Mouse (Mus musculus) left cerebral cortex, adult 11 months (tissue): ENCODE measurements around the gene Adam12.

Source experiments
- DNase-seq: peaks from one replicate; pipeline ENCODE4 v3.0.0; 2022; ENCODE audit warnings: low spot score

Adam12 gene

DNA sequence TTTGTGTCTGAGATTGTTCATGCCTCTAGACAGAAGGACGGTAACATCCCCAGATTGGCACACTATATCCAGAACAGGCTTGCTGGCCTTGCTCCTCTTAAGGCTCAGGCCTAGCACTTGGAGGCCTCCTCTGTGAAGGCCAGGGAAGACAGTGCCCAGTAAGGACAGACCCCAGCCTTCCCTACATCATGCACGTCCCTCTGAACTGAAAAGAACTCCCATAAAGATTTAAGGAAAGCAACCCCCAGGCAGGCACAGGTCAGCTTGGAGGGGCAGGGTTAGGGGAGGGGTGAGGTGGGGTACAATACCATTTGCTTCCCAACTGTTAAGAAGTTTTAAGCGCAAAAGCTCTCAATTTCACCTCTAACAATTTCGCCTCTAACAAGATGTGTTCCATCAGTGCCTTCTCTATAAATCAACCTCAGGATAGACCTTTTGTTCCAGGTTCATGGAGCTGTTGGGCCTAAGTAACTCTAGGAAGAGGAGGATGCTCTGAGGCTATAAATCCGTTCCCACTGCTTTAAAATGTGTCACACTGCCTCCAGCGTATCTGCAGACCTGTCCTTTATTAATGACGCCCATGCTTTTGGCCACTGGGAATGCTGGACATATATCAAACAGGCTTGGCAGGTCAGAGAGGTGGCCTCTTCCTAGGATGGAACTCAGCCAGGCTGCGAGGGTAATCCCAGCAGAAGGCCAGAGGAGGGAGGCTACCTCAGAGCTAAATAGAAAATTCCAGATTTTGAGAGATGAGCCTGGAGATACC lies 150.5 kb downstream of the Adam12 start:
- no peak for DNase-seq

GRCm38 (mm10) chr7:134079980-134080725 lies 151.8 kb downstream of the Adam12 start:
- no peak for DNase-seq

DNA sequence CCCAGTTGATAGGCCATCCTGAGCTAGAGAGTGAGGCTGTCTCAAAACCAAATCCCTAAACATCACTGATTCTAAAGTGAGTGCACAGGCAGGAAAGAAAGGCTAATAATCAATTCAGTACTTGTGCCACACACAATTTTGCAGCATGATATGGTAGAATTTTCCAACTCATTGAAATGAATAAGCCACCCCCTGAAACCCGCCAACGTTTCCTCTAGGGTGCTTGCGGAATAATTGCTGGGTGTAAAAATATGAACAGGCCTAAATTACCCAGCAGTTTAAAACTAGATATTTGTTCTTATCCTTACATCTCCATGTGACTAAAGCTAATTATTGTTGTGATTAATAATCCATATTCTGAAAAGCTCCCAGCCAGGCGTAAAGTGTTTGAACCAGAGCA lies 154.3 kb downstream of the Adam12 start:
- peak; percentile 13 for DNase-seq

GRCm38 (mm10) chr7:134073011-134073410 lies 158.9 kb downstream of the Adam12 start:
- no peak for DNase-seq

DNA sequence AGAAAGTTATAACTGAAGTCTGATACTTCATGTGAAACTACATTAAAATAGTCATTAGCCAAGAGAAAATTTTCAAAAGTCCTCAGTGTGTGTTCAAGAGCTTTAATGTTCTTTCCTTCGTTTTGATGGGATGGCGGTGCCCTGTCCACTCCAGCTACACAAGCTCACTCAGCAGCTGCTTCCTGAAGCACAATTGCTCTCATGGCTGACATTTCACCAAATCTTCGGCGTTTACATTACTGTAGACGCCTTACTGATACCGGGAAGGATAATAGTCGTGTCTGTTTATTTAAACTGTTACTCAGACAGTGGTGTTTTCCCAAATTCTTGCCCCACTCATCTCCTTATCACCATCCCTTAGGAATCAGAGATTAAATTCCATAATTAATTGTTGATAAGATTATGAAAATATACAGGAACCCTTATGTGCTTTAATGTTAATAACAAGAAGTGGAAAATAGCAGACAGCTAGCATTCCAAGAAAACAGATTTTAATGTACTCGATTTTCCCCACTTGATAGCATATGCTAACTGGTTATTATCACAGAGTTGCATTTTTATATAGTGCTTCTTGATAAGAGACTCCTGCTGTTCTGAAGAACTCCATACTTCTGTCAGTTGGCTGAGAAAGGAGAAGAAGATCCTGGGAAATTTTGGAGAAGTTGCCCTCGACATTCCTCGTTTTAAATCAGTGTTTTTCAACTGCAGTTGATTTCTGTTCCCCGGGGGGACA lies 160.6 kb downstream of the Adam12 start:
- no peak for DNase-seq

GRCm38 (mm10) chr7:134062629-134063028 lies 169.3 kb downstream of the Adam12 start:
- DNase-seq, result no peak

- no peak for DNase-seq
These were observed 179.5 kb downstream of the Adam12 start for GRCm38 (mm10) chr7:134052486-134052885.

DNA sequence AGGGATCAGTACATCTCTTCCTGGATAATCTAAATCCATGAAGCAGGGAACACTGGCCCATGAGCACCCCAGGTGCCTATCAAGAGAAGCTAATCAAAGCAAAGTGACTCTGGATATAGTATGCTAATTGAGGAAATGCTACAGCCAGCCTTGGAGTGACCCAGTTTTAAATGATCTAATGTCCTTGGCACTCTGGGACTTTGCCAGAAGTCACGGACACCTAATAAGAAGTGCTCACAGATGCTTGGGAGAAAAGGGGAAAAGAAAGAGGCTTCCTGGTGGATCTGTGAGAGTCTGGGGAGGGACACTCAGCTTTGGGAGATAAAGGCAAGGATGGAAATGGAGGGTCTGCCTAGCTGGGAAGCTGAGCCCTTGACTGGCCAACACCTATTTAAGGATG lies 181.6 kb downstream of the Adam12 start:
- no peak for DNase-seq

DNA sequence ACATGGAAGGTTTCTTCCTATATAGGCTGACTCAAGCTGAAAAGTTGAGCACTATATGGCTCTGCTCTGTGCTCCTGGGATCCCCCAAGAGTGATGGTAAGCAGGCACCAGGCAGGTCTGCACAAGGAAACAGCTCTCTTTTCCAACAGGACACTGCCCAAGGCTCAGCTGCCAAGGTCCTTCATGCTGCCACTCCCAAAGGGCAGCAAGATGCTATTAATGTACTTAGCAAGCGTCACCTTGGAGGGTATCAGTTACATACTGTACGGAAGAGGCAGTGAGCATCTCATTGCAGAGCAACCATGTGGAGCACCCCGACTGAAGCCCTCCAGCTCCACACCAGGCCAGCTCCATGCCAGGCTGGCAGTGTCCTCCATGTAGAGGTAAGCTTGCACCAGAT lies 185.6 kb downstream of the Adam12 start:
- DNase-seq, result no peak

DNA sequence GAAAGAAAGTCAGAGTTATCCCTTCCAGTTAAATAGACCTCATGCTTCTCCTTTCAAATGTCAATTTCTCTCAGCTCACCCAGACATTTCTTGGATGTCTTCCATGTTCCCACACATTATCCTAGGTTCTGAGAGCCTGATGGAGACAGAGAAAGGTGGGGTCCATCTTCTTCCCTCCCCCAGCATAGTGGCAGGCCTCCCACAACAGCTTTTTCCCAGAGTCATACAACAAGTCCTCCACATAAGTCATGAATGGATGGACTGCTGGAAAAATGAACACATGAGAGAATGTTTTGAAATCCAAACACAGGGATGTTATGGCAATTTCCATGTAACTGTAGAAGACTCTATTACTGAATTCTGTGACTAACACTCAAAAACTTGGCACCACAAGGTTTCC lies 188.4 kb downstream of the Adam12 start:
- no peak for DNase-seq

DNA sequence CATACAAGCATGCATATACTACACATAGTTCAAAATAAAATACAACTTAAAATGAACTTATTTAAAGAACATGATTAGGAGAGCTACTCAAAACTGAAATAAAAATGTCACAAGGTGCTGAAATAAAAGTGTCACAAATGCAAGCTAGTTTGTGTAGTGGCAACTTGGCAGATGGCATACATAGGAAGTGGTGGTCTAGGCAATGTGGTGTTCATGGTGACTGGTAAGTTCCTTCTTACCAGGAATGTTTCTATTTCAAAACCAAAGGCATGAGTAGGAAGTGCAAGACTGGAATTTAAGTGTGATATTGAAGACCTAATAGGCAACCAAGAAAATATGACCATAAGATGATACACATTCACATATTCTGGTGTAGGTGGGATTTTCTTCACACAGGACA lies 189.3 kb downstream of the Adam12 start:
- no peak for DNase-seq

DNA sequence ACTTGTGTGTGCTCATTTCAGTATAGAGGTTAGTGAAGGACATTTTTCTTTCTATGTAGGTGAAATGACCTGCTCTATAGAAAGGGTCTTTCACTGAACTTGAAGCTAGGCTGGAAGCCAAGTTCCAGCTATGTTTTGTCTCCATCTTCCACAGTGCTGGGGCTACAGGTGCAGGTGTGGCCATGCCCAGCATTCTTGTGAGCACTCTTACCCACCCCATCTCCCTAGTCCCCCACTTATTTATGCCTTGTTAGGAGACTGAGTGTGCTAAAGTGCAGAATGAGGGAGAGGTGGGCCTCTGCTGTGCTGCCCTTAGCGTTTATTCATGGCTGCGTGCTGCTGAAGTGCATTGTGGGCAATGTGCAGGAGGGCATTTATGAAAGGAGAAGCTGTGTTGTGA lies 198.0 kb downstream of the Adam12 start:
- no peak for DNase-seq

GRCm38 (mm10) chr7:134032959-134033366 lies 199.0 kb downstream of the Adam12 start:
- no peak for DNase-seq

DNA sequence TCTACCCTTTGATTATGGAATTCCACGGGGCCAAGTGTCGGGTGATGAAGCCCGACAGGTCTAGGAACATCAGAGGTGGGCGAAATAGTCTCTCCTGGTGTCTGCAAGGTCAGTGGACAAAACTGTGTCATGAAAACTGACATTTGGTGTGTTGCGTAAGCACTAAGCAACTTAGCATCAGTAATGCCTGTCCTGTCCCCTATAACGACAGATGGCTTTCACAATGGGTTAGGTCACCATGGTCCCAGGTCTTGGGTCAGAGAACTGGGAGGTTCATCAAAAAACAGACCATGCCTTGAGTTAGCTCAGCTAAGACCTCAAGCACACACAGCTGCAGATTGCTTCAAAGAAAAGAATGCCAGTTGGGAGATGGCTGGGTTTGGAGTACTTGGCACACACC lies 200.2 kb downstream of the Adam12 start:
- DNase-seq, result no peak

- DNase-seq, result no peak
These were observed 200.7 kb downstream of the Adam12 start for GRCm38 (mm10) chr7:134031256-134031655.

DNA sequence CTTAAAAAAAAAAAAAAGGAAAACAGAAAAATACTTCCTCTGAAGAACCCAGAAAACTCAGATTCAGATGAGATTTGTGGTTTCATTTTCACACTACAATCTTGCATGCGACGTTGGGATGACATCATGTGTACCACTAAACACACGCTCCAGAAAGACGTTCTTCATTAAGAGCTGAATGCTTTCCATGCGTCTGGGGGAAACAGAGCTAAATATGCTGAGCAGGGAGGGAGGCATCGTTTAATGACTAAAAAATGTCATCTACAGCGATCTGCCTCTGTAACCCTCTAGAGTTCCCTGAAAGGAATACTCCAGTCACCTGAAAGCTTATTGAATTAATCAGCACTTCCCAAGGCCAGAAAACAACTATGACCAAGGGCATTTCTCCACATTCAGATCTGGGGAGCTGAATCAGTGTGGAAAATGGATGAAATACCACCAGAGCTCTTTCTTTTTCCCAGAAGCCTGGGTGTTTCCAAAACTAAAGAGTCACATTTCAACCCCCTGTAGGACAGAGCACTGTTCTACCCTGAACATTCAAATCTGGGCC lies 203.6 kb downstream of the Adam12 start:
- DNase-seq, result no peak

- no peak for DNase-seq
These were observed 204.9 kb downstream of the Adam12 start for GRCm38 (mm10) chr7:134027020-134027415.

DNA sequence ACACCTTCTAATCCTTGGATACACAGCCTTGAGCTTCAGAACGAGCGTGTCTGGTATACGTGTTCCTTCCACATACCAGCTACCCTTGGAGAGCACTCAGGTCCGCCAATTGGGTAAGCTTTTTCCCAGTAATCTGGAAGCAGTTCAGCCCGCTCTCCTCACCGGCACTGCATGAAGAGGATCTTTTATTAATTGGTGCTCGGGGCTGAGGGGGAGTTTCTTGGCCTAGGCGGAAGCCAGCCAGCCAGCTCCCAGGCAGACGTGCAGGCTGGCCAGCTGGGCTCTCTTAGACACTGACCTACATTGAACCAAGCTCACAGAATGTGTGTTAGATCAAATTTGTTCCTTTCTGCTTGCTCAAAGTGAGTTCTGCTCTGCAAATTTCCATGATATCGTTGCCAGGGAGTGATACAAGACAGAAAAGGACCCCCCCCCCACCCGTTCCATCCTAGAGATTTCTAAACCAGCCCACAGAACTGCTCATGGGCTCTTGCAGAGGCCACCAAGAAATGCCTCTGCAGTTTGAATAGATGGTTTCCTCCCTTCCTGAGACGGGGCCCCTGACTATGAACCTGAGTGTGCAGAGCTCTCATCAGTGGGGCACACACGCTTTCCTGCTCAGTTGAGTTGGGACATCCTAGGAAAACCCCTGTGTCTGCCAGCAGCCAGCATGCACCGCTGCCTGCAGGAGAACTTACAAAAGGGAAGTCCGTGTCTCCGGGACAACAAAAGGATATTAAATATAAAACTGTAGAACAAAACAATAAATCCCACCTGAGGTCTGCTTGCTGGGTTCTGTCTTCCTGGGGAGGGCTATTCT lies 205.5 kb downstream of the Adam12 start:
- DNase-seq, result peak; percentile 32

- no peak for DNase-seq
These were observed 209.6 kb downstream of the Adam12 start for GRCm38 (mm10) chr7:134022157-134022885.

GRCm38 (mm10) chr7:134015226-134015625 lies 216.7 kb downstream of the Adam12 start:
- no peak for DNase-seq

- DNase-seq, result no peak
These were observed 217.2 kb downstream of the Adam12 start for GRCm38 (mm10) chr7:134014733-134015132.
